Mouse (Mus musculus) limb, embryonic 14.5 days (tissue): Measurements from ENCODE around the gene Cd3e. TPM values are rescaled to one million over a fixed set of nuclear protein-coding genes. Genes with fewer than 3 reads are reported as not detected.

Source experiments
- ATAC-seq: fragments of 200-750 bp; cut with Nextera tagmentation; 2 replicates; pipeline ENCODE4 v1.8.0; 2017; ENCODE audit warnings: low read depth, moderate number of reproducible peaks, moderate TSS enrichment; ENCODE audit not compliant: low FRiP score
- DNase-seq: peaks from one replicate; pipeline ENCODE4 v3.0.0-alpha.2; 2015; ENCODE audit warnings: low spot score
- H3K27ac ChIP-seq: fragments of 300-500 bp; sonication (generic); replicated peaks from 2 replicates; pipeline ENCODE4 v1.5.1; 2014; ENCODE audit warnings: low read depth, mild to moderate bottlenecking, low read length, moderate library complexity, mixed read lengths
- H3K27me3 ChIP-seq: fragments of 300-500 bp; sonication (generic); 2 replicates; pipeline ENCODE4 v1.6.1; 2014; ENCODE audit warnings: low read length, mixed read lengths; ENCODE audit not compliant: control insufficient read depth, insufficient read depth
- H3K36me3 ChIP-seq: fragments of 300-500 bp; sonication (generic); 2 replicates; pipeline ENCODE4 v1.6.1; 2014; ENCODE audit warnings: mild to moderate bottlenecking, low read length, moderate library complexity, mixed read lengths; ENCODE audit not compliant: control insufficient read depth, insufficient read depth
- H3K4me1 ChIP-seq: fragments of 300-500 bp; sonication (generic); 2 replicates; pipeline ENCODE4 v1.6.1; 2014; ENCODE audit warnings: antibody characterized with exemption, low read length, mixed read lengths; ENCODE audit not compliant: control insufficient read depth, insufficient read depth
- H3K4me2 ChIP-seq: fragments of 300-500 bp; sonication (generic); replicated peaks from 2 replicates; pipeline ENCODE4 v1.6.1; 2014; ENCODE audit warnings: low read depth, mild to moderate bottlenecking, low read length, moderate library complexity; ENCODE audit not compliant: severe bottlenecking
- H3K4me3 ChIP-seq: fragments of 300-500 bp; sonication (generic); replicated peaks from 2 replicates; pipeline ENCODE4 v1.5.1; 2014; ENCODE audit warnings: low read length
- H3K9ac ChIP-seq: fragments of 300-500 bp; sonication (generic); 2 replicates; pipeline ENCODE4 v1.6.1; 2014; ENCODE audit warnings: mild to moderate bottlenecking, low read depth, low read length, moderate library complexity; ENCODE audit not compliant: severe bottlenecking
- H3K9me3 ChIP-seq: fragments of 300-500 bp; sonication (generic); 2 replicates; pipeline ENCODE4 v1.6.1; 2016; ENCODE audit warnings: low read length; ENCODE audit not compliant: control insufficient read depth
- POLR2A ChIP-seq: fragments of 200-500 bp; IDR thresholded peaks from 2 replicates; pipeline ENCODE4 v1.8.0; 2012; ENCODE audit warnings: inconsistent platforms, mild to moderate bottlenecking, moderate library complexity, borderline replicate concordance; ENCODE audit not compliant: insufficient read depth, insufficient read length; ENCODE audit errors: extremely low read depth
- WGBS: fragments of 180-500 bp; shearing (Covaris S2); extraction: QIAGEN DNeasy Blood & Tissue Kit; methylation state at CpG from one replicate; pipeline ENCODE4 v1.1.7; 2014; 5-methylcytosine and 5-hydroxymethylcytosine counted together
- polyA plus RNA-seq, 2 experiments: library from polyadenylated mRNA; depleted of rRNA in 1 of 2; stranded (reverse) in 1 of 2; unstranded in 1 of 2; fragments of >200 nt; fragmentation: Nextera tagmentation in 1 of 2; extraction: Ambion mirVana in 1 of 2; gene quantifications; 2 replicates each; pipeline versions ENCODE4 v1.2.1 to v1.2.3; 2012 to 2014

Cd3e gene
- polyA plus RNA-seq, 2 experiments: 0.07 to 0.10 TPM

- no peak overlapping the region for H3K4me2 ChIP-seq
- no peaks in the 10 kb centered on the region for H3K36me3 ChIP-seq
- no peak overlapping the region for H3K9ac ChIP-seq
- no peaks in the 10 kb centered on the region for H3K27me3 ChIP-seq
- no peaks in the 10 kb centered on the region for H3K4me1 ChIP-seq
- TF ChIP-seq POLR2A: no peak
- 68% methylated on average over 6 of the region's 6 CpGs for WGBS
- DNase-seq: no peak
- no peak overlapping the region for H3K27ac ChIP-seq
- ATAC-seq: no peak
- no peaks in the 10 kb centered on the region for H3K9me3 ChIP-seq
- H3K4me3 ChIP-seq: no peak overlapping the region
Observed at GRCm38 (mm10) chr9:45030341-45030740, 20.9 kb upstream of the Cd3e start.

DNA sequence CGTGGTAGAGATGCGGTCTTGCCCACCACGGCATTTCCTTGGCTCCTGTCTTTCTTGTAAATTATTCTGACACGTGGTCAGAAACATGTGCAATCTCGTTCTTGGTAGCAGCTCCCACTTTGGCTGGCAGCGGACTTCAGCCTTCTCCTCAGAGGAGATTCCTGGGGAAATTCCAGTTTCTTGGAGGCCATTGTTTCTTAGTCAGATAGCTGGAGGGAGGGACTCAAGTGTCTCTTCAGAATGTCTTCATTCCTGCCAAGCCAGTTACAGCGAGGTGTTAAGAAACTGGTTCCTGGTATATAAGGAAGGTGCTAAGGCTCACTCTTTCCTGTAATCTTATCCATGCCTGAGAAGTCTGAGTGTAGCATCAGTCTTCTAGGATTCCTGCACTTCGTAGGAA is 17.9 kb upstream of the Cd3e start:
- Histone ChIP-seq H3K9ac (no peak overlapping the region), H3K9me3 (no peaks in the 10 kb centered on the region), H3K27me3 (no peaks in the 10 kb centered on the region), H3K4me3 (no peak overlapping the region), H3K36me3 (no peaks in the 10 kb centered on the region), H3K27ac (no peak overlapping the region), H3K4me1 (no peaks in the 10 kb centered on the region), H3K4me2 (no peak overlapping the region)
- WGBS: 58% methylated on average over 8 of the region's 8 CpGs
- no peak for TF ChIP-seq POLR2A
- DNase-seq: no peak
- ATAC-seq: no peak

DNA sequence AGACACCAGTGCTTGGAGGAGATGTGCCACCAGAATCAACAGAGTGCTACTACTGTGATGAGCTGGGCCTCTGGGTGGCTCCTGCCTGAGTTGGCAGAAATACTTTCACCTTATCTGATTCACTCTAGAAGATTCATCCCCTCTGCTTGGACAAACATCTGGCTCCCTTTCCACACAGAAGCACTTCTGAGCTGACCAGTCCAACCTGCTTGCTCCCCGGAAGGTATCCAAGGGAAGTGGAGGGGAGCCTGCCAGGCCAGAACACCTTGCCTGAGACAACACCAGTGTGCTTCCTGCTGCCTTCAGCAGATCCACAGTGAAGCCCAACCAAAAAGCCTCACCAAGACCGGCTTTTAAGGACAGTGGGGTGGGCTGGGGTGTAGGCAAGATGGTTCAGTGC is 14.8 kb upstream of the Cd3e start:
- no peaks in the 10 kb centered on the region for H3K27me3 ChIP-seq
- no peak overlapping the region for H3K27ac ChIP-seq
- no peak overlapping the region for H3K4me2 ChIP-seq
- H3K9me3 ChIP-seq: no peaks in the 10 kb centered on the region
- H3K36me3 ChIP-seq: no peaks in the 10 kb centered on the region
- no peak overlapping the region for H3K4me3 ChIP-seq
- 76% methylated on average over 2 of the region's 2 CpGs for WGBS
- ATAC-seq: no peak
- H3K4me1 ChIP-seq: no peaks in the 10 kb centered on the region
- no peak overlapping the region for H3K9ac ChIP-seq
- no peak for TF ChIP-seq POLR2A
- DNase-seq: no peak

DNA sequence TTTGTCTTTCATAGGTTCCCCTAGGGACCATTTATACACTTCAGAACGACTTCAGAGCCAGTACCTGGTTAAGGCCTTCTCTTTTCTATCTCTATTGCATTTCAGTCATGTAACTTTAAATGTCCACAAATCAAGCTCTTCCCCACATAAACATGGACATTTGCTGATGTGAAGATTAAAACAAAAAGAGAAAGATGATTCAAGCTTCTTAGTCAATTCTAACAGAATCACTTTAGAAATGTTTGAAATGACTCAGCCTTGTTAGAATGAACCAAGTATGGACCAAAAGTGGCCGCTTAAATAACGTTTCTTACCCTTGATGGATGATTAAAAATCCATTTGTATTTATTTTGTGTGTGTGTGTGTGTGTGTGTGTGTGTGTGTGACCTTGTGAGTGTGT is 14.2 kb upstream of the Cd3e start:
- H3K27ac ChIP-seq: no peak overlapping the region
- no peaks in the 10 kb centered on the region for H3K36me3 ChIP-seq
- ATAC-seq (no peak), DNase-seq (no peak)
- no peak overlapping the region for H3K4me2 ChIP-seq
- 52% methylated on average over 3 of the region's 3 CpGs for WGBS
- H3K27me3 ChIP-seq: no peaks in the 10 kb centered on the region
- no peaks in the 10 kb centered on the region for H3K4me1 ChIP-seq
- no peak overlapping the region for H3K4me3 ChIP-seq
- TF ChIP-seq POLR2A: no peak
- H3K9ac ChIP-seq: no peak overlapping the region
- no peaks in the 10 kb centered on the region for H3K9me3 ChIP-seq

- Histone ChIP-seq H3K4me1 (no peaks in the 10 kb centered on the region), H3K36me3 (no peaks in the 10 kb centered on the region), H3K4me3 (no peak overlapping the region), H3K9me3 (no peaks in the 10 kb centered on the region), H3K27ac (no peak overlapping the region), H3K27me3 (no peaks in the 10 kb centered on the region), H3K9ac (no peak overlapping the region), H3K4me2 (no peak overlapping the region)
- no peak for TF ChIP-seq POLR2A
- DNase-seq (peak; percentile 66), ATAC-seq (no peak)
- 18% methylated on average over 3 of the region's 3 CpGs for WGBS
Observed at GRCm38 (mm10) chr9:45022800-45023199, 13.4 kb upstream of the Cd3e start.

- H3K27ac ChIP-seq: no peak overlapping the region
- no peaks in the 10 kb centered on the region for H3K4me1 ChIP-seq
- no peak for TF ChIP-seq POLR2A
- no peak overlapping the region for H3K4me2 ChIP-seq
- H3K27me3 ChIP-seq: no peaks in the 10 kb centered on the region
- DNase-seq (no peak), ATAC-seq (no peak)
- no peak overlapping the region for H3K9ac ChIP-seq
- no peaks in the 10 kb centered on the region for H3K9me3 ChIP-seq
- H3K4me3 ChIP-seq: no peak overlapping the region
- 70% methylated on average over 11 of the region's 11 CpGs for WGBS
- no peaks in the 10 kb centered on the region for H3K36me3 ChIP-seq
Observed at GRCm38 (mm10) chr9:45018031-45018430, 8.6 kb upstream of the Cd3e start.
